Mouse (Mus musculus): ENCODE results near the gene Osbpl10.
"Not testable (repeated sequence)": the region's sequence is repeated elsewhere in the genome, so short reads cannot be mapped to it uniquely, and the experiment has no call there.

The Osbpl10 gene

GRCm38 (mm10) chr9:114985741-114986140 lies 7.4 kb downstream of the Osbpl10 start:
- no peak for DNase-seq

- no peak for DNase-seq
Observed at GRCm38 (mm10) chr9:114986361-114986760, 8.0 kb downstream of the Osbpl10 start.

- DNase-seq: no peak
Observed at GRCm38 (mm10) chr9:114988029-114988428, 9.7 kb downstream of the Osbpl10 start.

GRCm38 (mm10) chr9:114988610-114989327 lies 10.4 kb downstream of the Osbpl10 start:
- no peak for DNase-seq

- peak in 1 of 2 experiments; percentile 20 for DNase-seq
Observed at GRCm38 (mm10) chr9:114990421-114990820, 12.1 kb downstream of the Osbpl10 start.

- no peak for DNase-seq
Observed at GRCm38 (mm10) chr9:114992528-114992927, 14.2 kb downstream of the Osbpl10 start.

GRCm38 (mm10) chr9:114995250-114995649 lies 16.9 kb downstream of the Osbpl10 start:
- no peak for DNase-seq

- DNase-seq: no peak
Observed at GRCm38 (mm10) chr9:114995716-114996115, 17.3 kb downstream of the Osbpl10 start.

- DNase-seq: no peak
Observed at GRCm38 (mm10) chr9:114996489-114996888, 18.1 kb downstream of the Osbpl10 start.

- peak; percentile 54 to 62 for DNase-seq
Observed at GRCm38 (mm10) chr9:114999010-114999770, 20.8 kb downstream of the Osbpl10 start.

GRCm38 (mm10) chr9:114999771-115000146 lies 21.4 kb downstream of the Osbpl10 start:
- DNase-seq: peak; percentile 23 to 56

GRCm38 (mm10) chr9:115005446-115005845 lies 27.1 kb downstream of the Osbpl10 start:
- peak; percentile 45 to 76 for DNase-seq

- DNase-seq: no peak
Observed at GRCm38 (mm10) chr9:115007776-115008175, 29.4 kb downstream of the Osbpl10 start.

- DNase-seq: no peak
Observed at GRCm38 (mm10) chr9:115008194-115008593, 29.8 kb downstream of the Osbpl10 start.

- DNase-seq: no peak
Observed at GRCm38 (mm10) chr9:115012367-115012766, 34.0 kb downstream of the Osbpl10 start.

- no peak for DNase-seq
Observed at GRCm38 (mm10) chr9:115020141-115020540, 41.8 kb downstream of the Osbpl10 start.

- peak; percentile 25 to 44 for DNase-seq
Observed at GRCm38 (mm10) chr9:115021419-115021818, 43.0 kb downstream of the Osbpl10 start.

- DNase-seq: no peak
Observed at GRCm38 (mm10) chr9:115023137-115023536, 44.8 kb downstream of the Osbpl10 start.

- DNase-seq: no peak
Observed at GRCm38 (mm10) chr9:115023708-115024383, 45.5 kb downstream of the Osbpl10 start.

- no peak for DNase-seq
Observed at GRCm38 (mm10) chr9:115029307-115029706, 50.9 kb downstream of the Osbpl10 start.

GRCm38 (mm10) chr9:115030581-115030980 lies 52.2 kb downstream of the Osbpl10 start:
- DNase-seq: no peak

- DNase-seq: not testable (repeated sequence)
Observed at GRCm38 (mm10) chr9:115031046-115031445, 52.7 kb downstream of the Osbpl10 start.

- DNase-seq: no peak
Observed at GRCm38 (mm10) chr9:115032786-115033185, 54.4 kb downstream of the Osbpl10 start.

GRCm38 (mm10) chr9:115034271-115034670 lies 55.9 kb downstream of the Osbpl10 start:
- no peak for DNase-seq
